In genomic region chr12:83338345-83338744, GRCm38 (mm10) we compare ENCODE assay signal across 17 mouse cellular contexts.
DNase-seq lines count a peak whose midpoint lies in the region; ATAC-seq and TF ChIP-seq lines count a peak whose summit lies in the region.
"Had no signal": no experiment of that assay in that cellular context is flagged by ENCODE, and none has a peak within 500 bp of the region (broad histone marks: within the 10 kb centered on the region; RNA-seq: fewer than 3 reads in every experiment).

No protein-coding gene starts in this region.

- TF ChIP-seq POLR2A in olfactory bulb, adult 2 months (IDR thresholded peaks at IDR 0.05; ENCODE audit: insufficient read depth, low read depth, low read length), result no peak

- DNase-seq in neural tube, embryonic 10.5 days (ENCODE audit: extremely low spot score, low spot score), result no peak
- no peak for DNase-seq in cerebellum, adult 9-11 months
- DNase-seq in stomach, postnatal 0 days (ENCODE audit: low spot score), result no peak
- no peak for DNase-seq in kidney, postnatal 10 days
- DNase-seq: cerebellum, postnatal 10 days; gastrocnemius, postnatal 10 days; heart, adult 18-20 months; kidney, adult 11 months; kidney, postnatal 25 days; left cerebral cortex, postnatal 4 days; right cerebral cortex, postnatal 25 days; thymus, postnatal 36 days had no signal

- peaks cover 65% of the 10 kb centered on the region for H3K4me1 ChIP-seq in neural tube, embryonic 13.5 days (replicated peaks)
- peaks cover 37% of the 10 kb centered on the region for H3K4me1 ChIP-seq in hindbrain, embryonic 12.5 days
- peaks cover 25% of the 10 kb centered on the region for H3K4me1 ChIP-seq in midbrain, embryonic 12.5 days
- peaks cover 21% of the 10 kb centered on the region for H3K4me1 ChIP-seq in olfactory bulb, adult 2 months (ENCODE audit: control insufficient read depth, insufficient read depth, low read length)
- H3K4me1 ChIP-seq in stomach, postnatal 0 days (replicated peaks; ENCODE audit: control insufficient read depth, insufficient read depth), result no peaks in the 10 kb centered on the region

- H3K36me3 ChIP-seq in neural tube, embryonic 13.5 days, result no peaks in the 10 kb centered on the region
- H3K36me3 ChIP-seq in hindbrain, embryonic 12.5 days, result no peaks in the 10 kb centered on the region
- H3K36me3 ChIP-seq in midbrain, embryonic 12.5 days, result no peaks in the 10 kb centered on the region
- H3K36me3 ChIP-seq in stomach, postnatal 0 days (ENCODE audit: control insufficient read depth, insufficient read depth, low read length), result no peaks in the 10 kb centered on the region
- H3K36me3 ChIP-seq: heart, embryonic 15.5 days had no signal

- TF ChIP-seq EP300 in stomach, postnatal 0 days (optimal IDR thresholded peaks at IDR 0.05), result no peak

- 92% methylated on average over 1 of the region's 1 CpGs for WGBS in neural tube, embryonic 13.5 days
- 65% methylated on average over 1 of the region's 1 CpGs for WGBS in hindbrain, embryonic 12.5 days
- WGBS in midbrain, embryonic 12.5 days, result 82% methylated on average over 1 of the region's 1 CpGs
- 75% methylated on average over 1 of the region's 1 CpGs for WGBS in olfactory bulb, adult 2 months
- WGBS in stomach, postnatal 0 days, result 82% methylated on average over 1 of the region's 1 CpGs

- H3K27me3 ChIP-seq in neural tube, embryonic 13.5 days, result no peaks in the 10 kb centered on the region
- no peaks in the 10 kb centered on the region for H3K27me3 ChIP-seq in hindbrain, embryonic 12.5 days
- H3K27me3 ChIP-seq in midbrain, embryonic 12.5 days, result no peaks in the 10 kb centered on the region
- no peaks in the 10 kb centered on the region for H3K27me3 ChIP-seq in stomach, postnatal 0 days (ENCODE audit: control insufficient read depth, insufficient read depth, low read length)
- H3K27me3 ChIP-seq: heart, embryonic 15.5 days had no signal

- no peak for ATAC-seq in neural tube, embryonic 13.5 days (ENCODE audit: low read depth)
- ATAC-seq in hindbrain, embryonic 12.5 days (ENCODE audit: low FRiP score), result no peak
- no peak for ATAC-seq in midbrain, embryonic 12.5 days (ENCODE audit: low FRiP score, low read depth)
- ATAC-seq in stomach, postnatal 0 days (ENCODE audit: low FRiP score, low TSS enrichment), result no peak

- H3K4me2 ChIP-seq in neural tube, embryonic 13.5 days, result no peak overlapping the region
- no peak overlapping the region for H3K4me2 ChIP-seq in hindbrain, embryonic 12.5 days (replicated peaks)
- H3K4me2 ChIP-seq in midbrain, embryonic 12.5 days (replicated peaks), result no peak overlapping the region
- no peak overlapping the region for H3K4me2 ChIP-seq in stomach, postnatal 0 days (replicated peaks; ENCODE audit: low read depth)
- H3K4me2 ChIP-seq: heart, embryonic 15.5 days had no signal

- H3K4me3 ChIP-seq in neural tube, embryonic 13.5 days, result no peak overlapping the region
- no peak overlapping the region for H3K4me3 ChIP-seq in hindbrain, embryonic 12.5 days
- H3K4me3 ChIP-seq in midbrain, embryonic 12.5 days, result no peak overlapping the region
- H3K4me3 ChIP-seq in olfactory bulb, adult 2 months (ENCODE audit: insufficient read depth, low read depth, low read length), result no peak overlapping the region
- H3K4me3 ChIP-seq in stomach, postnatal 0 days (ENCODE audit: low read depth, low read length), result no peak overlapping the region
- H3K4me3 ChIP-seq: heart, embryonic 15.5 days had no signal

- no peaks in the 10 kb centered on the region for H3K9me3 ChIP-seq in neural tube, embryonic 13.5 days
- no peaks in the 10 kb centered on the region for H3K9me3 ChIP-seq in hindbrain, embryonic 12.5 days (replicated peaks)
- no peaks in the 10 kb centered on the region for H3K9me3 ChIP-seq in midbrain, embryonic 12.5 days
- H3K9me3 ChIP-seq in stomach, postnatal 0 days (ENCODE audit: control insufficient read depth, low read length), result no peaks in the 10 kb centered on the region
- H3K9me3 ChIP-seq: heart, embryonic 15.5 days had no signal

- H3K27ac ChIP-seq in neural tube, embryonic 13.5 days (replicated peaks), result peak overlapping the region; percentile 85
- H3K27ac ChIP-seq in hindbrain, embryonic 12.5 days, result peak overlapping the region; percentile 76
- peak overlapping the region; percentile 71 for H3K27ac ChIP-seq in midbrain, embryonic 12.5 days (replicated peaks)
- peak overlapping the region; percentile 13; the same call in 1 of the 2 replicates for H3K27ac ChIP-seq in olfactory bulb, adult 2 months (ENCODE audit: insufficient read depth, low read depth, low read length)
- H3K27ac ChIP-seq in stomach, postnatal 0 days (replicated peaks), result no peak overlapping the region
- H3K27ac ChIP-seq: heart, embryonic 15.5 days had no signal

- no peak for TF ChIP-seq CTCF in olfactory bulb, adult 2 months (IDR thresholded peaks at IDR 0.05; ENCODE audit: insufficient read depth, low read depth, low read length)
- TF ChIP-seq CTCF in stomach, postnatal 0 days (IDR thresholded peaks at IDR 0.05; ENCODE audit: low read depth), result no peak

- no peak overlapping the region for H3K9ac ChIP-seq in neural tube, embryonic 13.5 days
- no peak overlapping the region for H3K9ac ChIP-seq in hindbrain, embryonic 12.5 days
- H3K9ac ChIP-seq in midbrain, embryonic 12.5 days (replicated peaks), result no peak overlapping the region
- no peak overlapping the region for H3K9ac ChIP-seq in stomach, postnatal 0 days (ENCODE audit: low read length)
- H3K9ac ChIP-seq: heart, embryonic 15.5 days had no signal
